ENCODE assay signal across 23 mouse cellular contexts in genomic region chr11:114801906-114802305, GRCm38 (mm10). TPM values are rescaled to one million over a fixed set of nuclear protein-coding genes. Genes with fewer than 3 reads are reported as not detected.
DNase-seq lines count a peak whose midpoint lies in the region; ATAC-seq and TF ChIP-seq lines count a peak whose summit lies in the region.
"Had no signal": no experiment of that assay in that cellular context is flagged by ENCODE, and none has a peak within 500 bp of the region (broad histone marks: within the 10 kb centered on the region; RNA-seq: fewer than 3 reads in every experiment).

No protein-coding gene starts in this region.

- TF ChIP-seq EP300 in stomach, postnatal 0 days (optimal IDR thresholded peaks at IDR 0.05) = no peak

- no peak for TF ChIP-seq CTCF in cerebellum, adult 2 months (IDR thresholded peaks at IDR 0.05; ENCODE audit: borderline replicate concordance, insufficient read depth, low read depth, low read length)
- TF ChIP-seq CTCF in E14TG2a.4 (conservative IDR thresholded peaks at IDR 0.05; ENCODE audit: low read length) = 0 out of 2 replicates have a peak, but pooled peaks have one; percentile 2
- TF ChIP-seq CTCF in stomach, postnatal 0 days (IDR thresholded peaks at IDR 0.05; ENCODE audit: low read depth) = 0 out of 2 replicates have a peak, but pooled peaks have one; percentile 7

- peak; percentile 51 for DNase-seq in cerebellum, adult 9-11 months
- DNase-seq in cerebellum, adult 2 months = no peak
- peak; percentile 68 for DNase-seq in R1 (ENCODE audit: low read depth, low spot score)
- no peak for DNase-seq in stomach, postnatal 0 days (ENCODE audit: low spot score)
- no peak for DNase-seq in forebrain, embryonic 10.5 days (ENCODE audit: extremely low spot score, low spot score)
- no peak for DNase-seq in right cerebral cortex, postnatal 25 days
- DNase-seq: adrenal gland, adult 8-10 months; adrenal gland, postnatal 14 days; adrenal gland, postnatal 36 days; cerebellum, adult 9-10 months; cerebellum, postnatal 36 days had no signal

- no peaks in the 10 kb centered on the region for H3K27me3 ChIP-seq in cerebellum, adult 2 months (ENCODE audit: control insufficient read depth, insufficient read depth, low read length)
- H3K27me3 ChIP-seq in E14TG2a.4 (ENCODE audit: insufficient read depth, low read length) = peaks cover 21% of the 10 kb centered on the region
- no peaks in the 10 kb centered on the region for H3K27me3 ChIP-seq in stomach, postnatal 0 days (ENCODE audit: control insufficient read depth, insufficient read depth, low read length)
- H3K27me3 ChIP-seq in forebrain, embryonic 10.5 days (ENCODE audit: poor library complexity, severe bottlenecking) = peaks cover 36% of the 10 kb centered on the region
- H3K27me3 ChIP-seq: embryonic facial prominence, embryonic 12.5 days; forebrain, embryonic 12.5 days; Patski had no signal

- H3K9me3 ChIP-seq in E14TG2a.4 (ENCODE audit: low read length) = peaks cover 6% of the 10 kb centered on the region
- H3K9me3 ChIP-seq in stomach, postnatal 0 days (ENCODE audit: control insufficient read depth, low read length) = no peaks in the 10 kb centered on the region
- H3K9me3 ChIP-seq in forebrain, embryonic 10.5 days = no peaks in the 10 kb centered on the region
- H3K9me3 ChIP-seq: embryonic facial prominence, embryonic 10.5 days; embryonic facial prominence, embryonic 12.5 days; forebrain, embryonic 12.5 days had no signal

- H3K4me1 ChIP-seq in cerebellum, adult 2 months (ENCODE audit: control insufficient read depth, insufficient read depth, low read length) = peaks cover 33% of the 10 kb centered on the region
- peaks cover 45% of the 10 kb centered on the region for H3K4me1 ChIP-seq in E14TG2a.4 (replicated peaks; ENCODE audit: low read depth, low read length)
- H3K4me1 ChIP-seq in stomach, postnatal 0 days (replicated peaks; ENCODE audit: control insufficient read depth, insufficient read depth) = no peaks in the 10 kb centered on the region
- H3K4me1 ChIP-seq in forebrain, embryonic 10.5 days = peaks cover 48% of the 10 kb centered on the region

- H3K4me3 ChIP-seq in cerebellum, adult 2 months (replicated peaks; ENCODE audit: insufficient read depth, low read depth, low read length) = no peak overlapping the region
- H3K4me3 ChIP-seq in E14TG2a.4 (replicated peaks; ENCODE audit: low read length) = no peak overlapping the region
- H3K4me3 ChIP-seq in stomach, postnatal 0 days (ENCODE audit: low read depth, low read length) = no peak overlapping the region
- H3K4me3 ChIP-seq in forebrain, embryonic 10.5 days = no peak overlapping the region
- H3K4me3 ChIP-seq: embryonic facial prominence, embryonic 10.5 days; embryonic facial prominence, embryonic 12.5 days; forebrain, embryonic 12.5 days had no signal

- no peaks in the 10 kb centered on the region for H3K36me3 ChIP-seq in E14TG2a.4 (ENCODE audit: insufficient read depth, low read length)
- H3K36me3 ChIP-seq in stomach, postnatal 0 days (ENCODE audit: control insufficient read depth, insufficient read depth, low read length) = no peaks in the 10 kb centered on the region
- no peaks in the 10 kb centered on the region for H3K36me3 ChIP-seq in forebrain, embryonic 10.5 days (replicated peaks)
- H3K36me3 ChIP-seq: embryonic facial prominence, embryonic 10.5 days; embryonic facial prominence, embryonic 12.5 days; forebrain, embryonic 12.5 days; G1E had no signal

- ATAC-seq in stomach, postnatal 0 days (ENCODE audit: low FRiP score, low TSS enrichment) = no peak
- ATAC-seq: activated CD4-positive, CD25-positive, alpha-beta regulatory T cell, adult 4 months; forebrain, embryonic 14.5 days; forebrain, embryonic 16.5 days; Patski had no signal

- no peak overlapping the region for H3K27ac ChIP-seq in cerebellum, adult 2 months (ENCODE audit: insufficient read depth, low read length)
- no peak overlapping the region for H3K27ac ChIP-seq in stomach, postnatal 0 days (replicated peaks)
- H3K27ac ChIP-seq in forebrain, embryonic 10.5 days = no peak overlapping the region
- H3K27ac ChIP-seq: embryonic facial prominence, embryonic 12.5 days; forebrain, embryonic 12.5 days had no signal

- no peak overlapping the region for H3K4me2 ChIP-seq in stomach, postnatal 0 days (replicated peaks; ENCODE audit: low read depth)
- H3K4me2 ChIP-seq: embryonic facial prominence, embryonic 12.5 days; forebrain, embryonic 12.5 days had no signal

- no peak for TF ChIP-seq POLR2A in cerebellum, adult 2 months (IDR thresholded peaks at IDR 0.05; ENCODE audit: borderline replicate concordance, insufficient read depth, low read length)

- WGBS in cerebellum, adult 2 months = 95% methylated on average over 1 of the region's 1 CpGs
- 95% methylated on average over 1 of the region's 1 CpGs for WGBS in stomach, postnatal 0 days
- 88% methylated on average over 1 of the region's 1 CpGs for WGBS in forebrain, embryonic 10.5 days

- H3K9ac ChIP-seq in stomach, postnatal 0 days (ENCODE audit: low read length) = no peak overlapping the region
- H3K9ac ChIP-seq: embryonic facial prominence, embryonic 12.5 days; forebrain, embryonic 12.5 days had no signal

RNA-seq across cellular contexts. Expression of gene Gpr142, which starts 3.2 kb away (rescaled TPM):
- polyA plus RNA-seq in cerebellum, adult 2 months (2012; rRNA removed) = 0.29 and 0.64 TPM in 2 replicates
- polyA plus RNA-seq in stomach, postnatal 0 days (2015; fragmentation: Nextera tagmentation; extraction: Ambion mirVana) = 0.08 TPM in 1 of 2 replicates, not detected in the other
- 0.21 TPM in 1 of 2 replicates, not detected in the other for polyA plus RNA-seq in forebrain, embryonic 10.5 days (2016; fragmentation: Nextera tagmentation; extraction: Ambion mirVana)
- polyA plus RNA-seq: activated CD4-positive, CD25-positive, alpha-beta regulatory T cell, adult 4 months; C2C12; cortical plate, adult 2 months; embryonic facial prominence, embryonic 10.5 days; embryonic facial prominence, embryonic 12.5 days; embryonic facial prominence, embryonic 14.5 days; forebrain, embryonic 12.5 days; forebrain, embryonic 14.5 days; forebrain, embryonic 16.5 days; G1E had no signal

RNA-seq across cellular contexts. Expression of gene Btbd17, which starts 6.2 kb away (rescaled TPM):
- polyA plus RNA-seq in cerebellum, adult 2 months (2012; rRNA removed) = 78.3 and 81.3 TPM in 2 replicates
- polyA plus RNA-seq in stomach, postnatal 0 days (2015; fragmentation: Nextera tagmentation; extraction: Ambion mirVana) = 0.44 and 0.74 TPM in 2 replicates
- polyA plus RNA-seq in forebrain, embryonic 10.5 days (2016; fragmentation: Nextera tagmentation; extraction: Ambion mirVana) = 20.7 and 20.8 TPM in 2 replicates
- polyA plus RNA-seq: activated CD4-positive, CD25-positive, alpha-beta regulatory T cell, adult 4 months; G1E had no signal

RNA-seq across cellular contexts. Expression of gene Kif19a, which starts 36.7 kb away (rescaled TPM):
- 4.9 and 5.1 TPM in 2 replicates for polyA plus RNA-seq in cerebellum, adult 2 months (2012; rRNA removed)
- 0.35 and 0.58 TPM in 2 replicates for polyA plus RNA-seq in stomach, postnatal 0 days (2015; fragmentation: Nextera tagmentation; extraction: Ambion mirVana)
- polyA plus RNA-seq in forebrain, embryonic 10.5 days (2016; fragmentation: Nextera tagmentation; extraction: Ambion mirVana) = 0.33 and 0.71 TPM in 2 replicates
- polyA plus RNA-seq: G1E had no signal

RNA-seq across cellular contexts. Expression of gene Gprc5c, which starts 49.0 kb away (rescaled TPM):
- polyA plus RNA-seq in cerebellum, adult 2 months (2012; rRNA removed) = 62.9 and 71.8 TPM in 2 replicates
- 10.8 and 11.2 TPM in 2 replicates for polyA plus RNA-seq in stomach, postnatal 0 days (2015; fragmentation: Nextera tagmentation; extraction: Ambion mirVana)
- polyA plus RNA-seq in forebrain, embryonic 10.5 days (2016; fragmentation: Nextera tagmentation; extraction: Ambion mirVana) = 31.7 and 32.3 TPM in 2 replicates
- polyA plus RNA-seq: G1E had no signal

Comparison
In these comparisons a context has a peak if more than half of its experiments do, and no peak if none do; other contexts are left out.
1. DNase-seq: peak in cerebellum, adult 9-11 months (single experiment) and R1 (single experiment); none in cerebellum, adult 2 months (0 of 2), stomach, postnatal 0 days (single experiment), forebrain, embryonic 10.5 days (single experiment) and right cerebral cortex, postnatal 25 days (single experiment).
2. RNA of gene Btbd17, which starts 6.2 kb away (polyA plus RNA-seq): 78.3 to 81.3 TPM in cerebellum, adult 2 months and 20.7 to 20.8 TPM in forebrain, embryonic 10.5 days; 0.44 to 0.74 TPM in stomach, postnatal 0 days; every median in the first group is over 10 times any median in the second.